Mouse (Mus musculus): Measurements from ENCODE around the gene Pcnx3. TPM values are rescaled to one million over a fixed set of nuclear protein-coding genes. Genes with fewer than 3 reads are reported as not detected.

The Pcnx3 gene
- polyA plus RNA-seq, 1 experiment from 2014 or later, result 11.3 TPM

DNA sequence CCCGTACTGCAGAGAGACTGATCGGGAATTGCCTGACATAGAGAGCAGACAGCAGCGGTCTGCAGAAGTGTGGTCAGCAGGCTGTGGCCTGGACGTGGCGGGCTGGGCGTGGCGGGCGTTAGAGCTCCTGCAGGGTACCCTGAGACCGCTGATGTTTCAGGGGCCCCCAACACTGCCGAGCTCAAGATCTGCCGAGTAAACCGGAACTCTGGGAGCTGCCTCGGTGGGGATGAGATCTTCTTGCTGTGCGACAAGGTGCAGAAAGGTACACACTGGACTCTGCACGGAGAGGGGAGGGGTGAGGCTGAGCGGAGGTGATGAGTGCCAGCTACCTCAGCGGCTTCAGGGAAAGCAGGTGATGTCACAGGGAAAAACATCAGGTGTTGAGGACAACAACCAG, 47.7 kb downstream of the Pcnx3 start:
- peaks cover 32% of the 10 kb centered on the region; the same call in 1 of the 2 replicates for H3K36me3 ChIP-seq (ENCODE audit: insufficient read depth, low read length)

DNA sequence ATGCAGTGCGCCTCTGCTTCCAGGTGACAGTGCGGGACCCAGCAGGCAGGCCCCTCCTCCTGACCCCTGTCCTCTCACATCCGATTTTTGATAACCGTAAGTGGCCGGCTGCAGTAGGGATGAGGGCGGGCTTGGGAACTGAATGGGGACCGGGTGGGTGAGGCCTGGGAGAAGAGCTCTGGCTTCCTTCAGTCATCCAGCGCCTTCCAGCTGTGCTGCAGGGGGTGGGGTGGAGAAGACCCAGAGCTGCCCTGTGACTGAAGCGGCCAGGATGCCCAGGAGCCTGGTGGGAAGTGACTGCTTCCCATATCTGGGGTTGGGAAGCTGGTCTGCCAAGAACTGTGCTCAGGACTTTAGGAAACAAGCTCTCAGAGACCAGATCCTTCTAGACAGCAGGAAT, 48.4 kb downstream of the Pcnx3 start:
- no peak overlapping the region for H3K9ac ChIP-seq (replicated peaks; ENCODE audit: low read depth)
- ATAC-seq, result no peak
- H3K4me1 ChIP-seq (ENCODE audit: insufficient read depth, low read depth, low read length), result peaks cover 11% of the 10 kb centered on the region
- no peak overlapping the region for H3K4me3 ChIP-seq (ENCODE audit: low read depth, low read length)
- H3K9me3 ChIP-seq (ENCODE audit: low read length), result no peaks in the 10 kb centered on the region
- whole genome bisulfite sequencing, result 43% methylated on average over 9 of the region's 9 CpGs
- DNase-seq (ENCODE audit: low spot score), result no peak
- H3K36me3 ChIP-seq (ENCODE audit: insufficient read depth, low read length), result peaks cover 26% of the 10 kb centered on the region; the same call in 1 of the 2 replicates
- H3K4me2 ChIP-seq (replicated peaks; ENCODE audit: low read depth, low read length), result no peak overlapping the region
- H3K27ac ChIP-seq (ENCODE audit: low read length), result no peak overlapping the region
- TF ChIP-seq EP300 (IDR thresholded peaks at IDR 0.05), result no peak
- no peak for TF ChIP-seq CTCF (IDR thresholded peaks at IDR 0.05)
- H3K27me3 ChIP-seq (replicated peaks; ENCODE audit: insufficient read depth, low read length), result no peaks in the 10 kb centered on the region

More for the DNA sequence above, 47.7 kb downstream of the Pcnx3 start:
- H3K4me2 ChIP-seq (replicated peaks; ENCODE audit: low read depth, low read length), result no peak overlapping the region
- 85% methylated on average over 17 of the region's 17 CpGs for WGBS
- TF ChIP-seq EP300 (IDR thresholded peaks at IDR 0.05) (no peak), CTCF (IDR thresholded peaks at IDR 0.05) (no peak)
- H3K4me1 ChIP-seq (ENCODE audit: insufficient read depth, low read depth, low read length), result peaks cover 11% of the 10 kb centered on the region
- ATAC-seq (no peak), DNase-seq (ENCODE audit: low spot score) (no peak)
- no peak overlapping the region for H3K9ac ChIP-seq (replicated peaks; ENCODE audit: low read depth)
- no peaks in the 10 kb centered on the region for H3K27me3 ChIP-seq (replicated peaks; ENCODE audit: insufficient read depth, low read length)
- no peak overlapping the region for H3K27ac ChIP-seq (ENCODE audit: low read length)
- H3K9me3 ChIP-seq (ENCODE audit: low read length), result no peaks in the 10 kb centered on the region
- no peak overlapping the region for H3K4me3 ChIP-seq (ENCODE audit: low read depth, low read length)

DNA sequence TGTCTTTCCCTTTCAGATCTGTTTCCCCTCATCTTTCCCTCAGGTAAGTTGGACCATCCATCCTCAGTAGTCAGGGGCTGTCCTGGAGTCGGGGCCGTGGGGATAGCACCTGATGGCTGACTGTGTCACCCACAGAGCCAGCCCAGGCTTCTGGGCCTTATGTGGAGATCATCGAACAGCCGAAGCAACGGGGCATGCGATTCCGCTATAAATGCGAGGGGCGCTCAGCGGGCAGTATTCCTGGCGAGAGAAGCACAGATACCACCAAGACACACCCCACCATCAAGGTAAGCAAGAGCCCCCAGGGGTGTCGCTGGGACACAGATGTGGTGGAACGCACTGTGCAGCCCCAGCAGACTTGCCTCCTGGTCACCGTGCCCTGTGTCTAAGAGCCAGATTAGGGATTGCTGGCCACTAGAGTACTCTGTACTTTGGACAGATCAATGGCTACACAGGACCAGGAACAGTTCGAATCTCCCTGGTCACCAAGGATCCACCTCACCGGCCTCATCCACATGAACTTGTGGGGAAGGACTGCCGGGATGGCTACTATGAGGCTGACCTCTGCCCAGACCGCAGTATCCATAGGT, 50.2 kb downstream of the Pcnx3 start:
- Histone ChIP-seq H3K27me3 (replicated peaks; ENCODE audit: insufficient read depth, low read length) (no peaks in the 10 kb centered on the region), H3K4me1 (ENCODE audit: insufficient read depth, low read depth, low read length) (peaks cover 11% of the 10 kb centered on the region), H3K9me3 (ENCODE audit: low read length) (no peaks in the 10 kb centered on the region), H3K27ac (ENCODE audit: low read length) (peak overlapping the region; percentile 97), H3K4me3 (ENCODE audit: low read depth, low read length) (peak overlapping the region; percentile 92), H3K9ac (replicated peaks; ENCODE audit: low read depth) (peak overlapping the region; percentile 85), H3K4me2 (replicated peaks; ENCODE audit: low read depth, low read length) (peak overlapping the region; percentile 86), H3K36me3 (ENCODE audit: insufficient read depth, low read length) (peaks cover 12% of the 10 kb centered on the region; the same call in 1 of the 2 replicates)
- ATAC-seq, result no peak
- TF ChIP-seq CTCF (IDR thresholded peaks at IDR 0.05) (no peak), EP300 (IDR thresholded peaks at IDR 0.05) (no peak)
- no peak for DNase-seq (ENCODE audit: low spot score)
- 90% methylated on average over 18 of the region's 18 CpGs for WGBS

DNA sequence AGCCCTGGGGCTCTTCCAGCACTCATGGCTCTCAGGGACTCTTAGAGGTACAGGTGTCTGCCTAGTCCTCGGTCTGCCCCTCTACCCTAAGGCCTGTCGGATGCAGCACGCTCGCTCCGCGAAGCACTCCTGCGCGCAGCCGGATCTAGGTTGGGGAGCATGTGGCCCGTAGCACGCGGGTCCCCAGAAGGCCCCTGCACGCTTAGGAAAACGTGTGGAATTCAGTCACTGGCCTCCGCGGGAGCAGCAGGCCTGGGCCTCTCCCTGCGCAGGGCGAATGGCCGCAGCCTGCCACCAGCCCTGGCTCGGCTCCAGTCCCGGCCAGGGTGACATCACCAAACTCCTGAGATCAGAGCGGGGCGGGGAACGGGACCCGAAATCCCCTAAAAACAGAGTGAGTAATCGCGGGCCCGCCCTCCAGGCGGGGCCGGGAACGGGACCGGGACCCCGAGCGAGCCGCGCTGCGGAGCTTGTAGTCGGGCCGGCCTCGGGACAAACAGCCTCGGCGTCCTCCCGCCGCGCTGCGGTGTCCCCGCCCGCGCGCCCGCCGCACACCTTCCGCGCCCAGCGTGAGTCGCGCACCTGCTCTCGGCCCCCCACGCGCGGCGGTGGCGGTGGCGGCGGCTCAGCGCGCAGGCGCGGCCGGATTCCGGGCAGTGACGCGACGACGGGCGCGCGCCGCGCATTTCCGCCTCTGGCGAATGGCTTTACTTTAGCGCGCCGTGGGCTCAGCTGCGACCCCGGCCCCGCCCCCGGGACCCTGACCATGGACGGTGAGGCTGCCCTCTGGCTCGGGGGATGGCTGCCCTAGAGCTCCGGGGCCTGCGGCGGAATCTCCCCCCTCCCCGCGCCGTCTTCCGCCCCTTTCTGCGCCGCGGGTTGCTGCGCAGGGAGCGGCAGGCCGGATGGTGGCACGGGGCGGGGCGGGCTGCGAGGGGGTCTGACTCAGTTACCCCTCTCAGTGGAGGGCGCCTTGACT, 51.4 kb downstream of the Pcnx3 start, which contains the start of gene Rela:
Gene Rela, plus strand, starts transcription at position 415 of the 979 bp plus-strand sequence.
- Histone ChIP-seq H3K4me1 (ENCODE audit: insufficient read depth, low read depth, low read length) (peaks cover 11% of the 10 kb centered on the region), H3K27ac (ENCODE audit: low read length) (peak within 1 kb of the TSS; percentile 97), H3K27me3 (replicated peaks; ENCODE audit: insufficient read depth, low read length) (no peaks in the 10 kb centered on the region), H3K4me3 (ENCODE audit: low read depth, low read length) (peak within 1 kb of the TSS; percentile 92), H3K9me3 (ENCODE audit: low read length) (no peaks in the 10 kb centered on the region), H3K9ac (replicated peaks; ENCODE audit: low read depth) (peak within 1 kb of the TSS; percentile 85), H3K4me2 (replicated peaks; ENCODE audit: low read depth, low read length) (peak within 1 kb of the TSS; percentile 86), H3K36me3 (ENCODE audit: insufficient read depth, low read length) (peaks cover 12% of the 10 kb centered on the region; the same call in 1 of the 2 replicates)
- TF ChIP-seq CTCF (IDR thresholded peaks at IDR 0.05) (0 out of 2 replicates have a peak, but pooled peaks have one; percentile 8), EP300 (IDR thresholded peaks at IDR 0.05) (no peak)
- 2% methylated on average over 44 of the region's 109 CpGs for WGBS
- ATAC-seq (peak; percentile 93), DNase-seq (ENCODE audit: low spot score) (peak; percentile 95)

DNA sequence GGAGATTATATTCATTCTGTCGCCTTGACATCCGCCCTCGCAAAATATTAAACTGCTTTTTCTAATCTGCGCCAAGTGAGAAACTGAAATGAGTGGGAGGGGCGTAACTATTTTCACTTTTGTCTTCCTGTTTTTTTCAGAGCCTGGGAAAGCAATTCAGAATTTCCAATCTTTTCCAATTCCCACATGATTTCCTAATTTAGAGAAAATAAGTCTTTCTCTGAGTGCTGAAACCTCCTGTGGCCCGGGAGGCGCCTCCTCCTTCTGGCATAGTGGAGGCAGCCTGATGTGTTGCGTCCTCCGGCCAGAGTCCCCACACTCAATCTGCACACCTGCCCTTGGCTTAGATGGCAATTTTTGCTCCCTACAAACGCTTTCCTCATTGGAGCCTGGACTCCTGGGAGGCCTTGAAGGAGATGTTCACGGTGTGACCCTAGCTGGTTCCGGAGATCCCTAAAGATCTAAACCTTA, 52.1 kb downstream of the Pcnx3 start:
- Histone ChIP-seq H3K27me3 (replicated peaks; ENCODE audit: insufficient read depth, low read length) (no peaks in the 10 kb centered on the region), H3K4me2 (replicated peaks; ENCODE audit: low read depth, low read length) (peak overlapping the region; percentile 86), H3K36me3 (ENCODE audit: insufficient read depth, low read length) (peaks cover 8% of the 10 kb centered on the region; the same call in 1 of the 2 replicates), H3K4me3 (ENCODE audit: low read depth, low read length) (peak overlapping the region; percentile 92), H3K27ac (ENCODE audit: low read length) (peak overlapping the region; percentile 97), H3K4me1 (ENCODE audit: insufficient read depth, low read depth, low read length) (peaks cover 11% of the 10 kb centered on the region), H3K9ac (replicated peaks; ENCODE audit: low read depth) (peak overlapping the region; percentile 85), H3K9me3 (ENCODE audit: low read length) (no peaks in the 10 kb centered on the region)
- ATAC-seq (peak; percentile 11; the same call in 1 of the 2 replicates), DNase-seq (ENCODE audit: low spot score) (peak; percentile 37)
- no peak for TF ChIP-seq EP300 (IDR thresholded peaks at IDR 0.05)
- TF ChIP-seq CTCF (IDR thresholded peaks at IDR 0.05), result no peak
- 29% methylated on average over 12 of the region's 12 CpGs for WGBS

Data from lung, postnatal 0 days (tissue).